Mouse (Mus musculus): ENCODE data around the gene Taf1c. TPM values are rescaled to one million over a fixed set of nuclear protein-coding genes. Genes with fewer than 3 reads are reported as not detected.

Taf1c gene
- polyA plus RNA-seq, 1 experiment from 2014 or later: 2.7 TPM

DNA sequence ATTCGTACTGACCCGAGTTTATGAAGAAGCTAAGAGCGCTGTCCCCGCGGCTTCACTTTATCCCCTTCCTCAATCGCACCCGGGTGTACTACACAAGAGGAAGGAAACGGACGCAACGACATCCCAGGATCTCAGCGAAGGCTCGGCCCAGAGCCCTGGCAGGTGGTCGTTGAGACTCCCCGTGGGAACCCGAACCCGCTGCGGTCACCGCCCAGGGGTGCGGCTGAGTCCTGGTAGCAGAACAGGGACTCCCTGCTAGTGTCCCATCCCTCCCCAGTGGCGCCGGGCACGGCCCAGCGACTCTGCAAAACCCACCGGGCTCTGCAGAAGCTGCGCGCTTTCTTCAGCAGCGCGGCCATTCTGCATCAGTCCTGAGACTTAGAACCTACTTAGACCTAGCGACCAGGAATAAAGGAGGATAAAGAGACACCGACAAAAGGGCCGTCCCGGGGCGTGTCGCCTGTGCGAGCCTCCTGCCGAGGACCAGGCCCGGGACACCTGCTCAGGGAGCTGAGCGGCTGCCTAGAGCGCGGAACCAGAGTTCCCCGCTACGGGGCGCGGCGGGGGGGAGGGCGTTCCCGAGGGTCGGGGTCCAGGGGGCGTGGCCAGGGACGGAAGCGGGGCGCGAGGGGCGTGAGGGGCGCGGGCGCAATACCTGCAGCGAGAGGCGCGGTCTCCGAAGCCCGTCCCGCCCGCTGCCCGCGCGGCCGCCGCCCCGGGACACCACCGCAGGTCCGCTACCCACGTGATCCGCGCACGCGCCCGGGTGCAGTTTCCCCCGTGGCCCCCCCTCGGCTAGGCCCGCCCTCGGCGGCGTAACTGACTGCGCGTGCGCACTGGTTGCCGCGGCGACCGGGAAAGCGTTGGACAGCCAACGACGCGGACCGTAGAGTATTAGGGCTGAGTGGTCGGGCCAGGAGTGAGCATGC, 30.3 kb downstream of the Taf1c start, which contains the start of the genes Hsdl1 and Dnaaf1:
TSS of gene Hsdl1 (minus strand) at position 747 of the 929 bp plus-strand sequence.
TSS of gene Dnaaf1 (plus strand) at position 799 of the 929 bp plus-strand sequence.
- ATAC-seq (peak; percentile 94), DNase-seq (peak; percentile 98)
- H3K36me3 ChIP-seq (replicated peaks; ENCODE audit: insufficient read depth, low read length): no peaks in the 10 kb centered on the region
- H3K4me1 ChIP-seq (ENCODE audit: insufficient read depth): peaks cover 15% of the 10 kb centered on the region
- H3K4me2 ChIP-seq (ENCODE audit: low read depth, low read length): peak within 1 kb of the TSS; percentile 98
- H3K27me3 ChIP-seq (ENCODE audit: insufficient read depth, low read length): no peaks in the 10 kb centered on the region
- peak within 1 kb of the TSS; percentile 84 for H3K4me3 ChIP-seq (ENCODE audit: low read depth, low read length)
- no peaks in the 10 kb centered on the region for H3K9me3 ChIP-seq (ENCODE audit: low read length)
- under 1% methylated on average over 62 of the region's 97 CpGs for WGBS (ENCODE audit: insufficient replicate concordance)
- TF ChIP-seq EP300 (IDR thresholded peaks at IDR 0.05; ENCODE audit: low read depth) (no peak), CTCF (IDR thresholded peaks at IDR 0.05; ENCODE audit: low read depth) (peak; percentile 37; the same call in 1 of the 2 replicates)
- H3K9ac ChIP-seq (replicated peaks): peak within 1 kb of the TSS; percentile 82
- H3K27ac ChIP-seq (ENCODE audit: low read depth): peak within 1 kb of the TSS; percentile 80

DNA sequence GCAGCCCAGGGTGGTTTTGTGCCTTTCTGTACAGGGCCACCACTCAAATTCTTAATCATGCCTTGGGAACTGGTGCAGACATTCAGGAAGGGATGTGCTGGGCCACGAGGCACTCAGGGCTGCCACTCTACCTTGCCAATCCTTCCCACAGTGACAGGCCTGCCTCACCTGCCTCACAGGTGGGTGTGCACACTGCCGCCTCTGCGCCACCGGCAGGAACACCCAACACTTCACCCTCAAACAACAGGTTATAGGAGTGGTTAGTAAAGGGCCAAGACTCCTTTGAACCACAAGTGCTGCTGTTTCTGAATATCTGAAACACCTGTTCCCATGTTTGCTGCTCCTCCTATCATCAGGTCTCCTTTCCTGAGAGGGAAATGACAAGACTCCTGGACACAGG, 32.6 kb downstream of the Taf1c start:
- DNase-seq (no peak), ATAC-seq (no peak)
- Histone ChIP-seq H3K36me3 (replicated peaks; ENCODE audit: insufficient read depth, low read length) (peaks cover 6% of the 10 kb centered on the region; the same call in 1 of the 2 replicates), H3K27ac (ENCODE audit: low read depth) (no peak overlapping the region), H3K9me3 (ENCODE audit: low read length) (no peaks in the 10 kb centered on the region), H3K4me3 (ENCODE audit: low read depth, low read length) (no peak overlapping the region), H3K9ac (replicated peaks) (no peak overlapping the region), H3K4me2 (ENCODE audit: low read depth, low read length) (no peak overlapping the region), H3K4me1 (ENCODE audit: insufficient read depth) (peaks cover 15% of the 10 kb centered on the region), H3K27me3 (ENCODE audit: insufficient read depth, low read length) (no peaks in the 10 kb centered on the region)
- TF ChIP-seq CTCF (IDR thresholded peaks at IDR 0.05; ENCODE audit: low read depth): no peak
- 75% methylated on average over 4 of the region's 4 CpGs for WGBS (ENCODE audit: insufficient replicate concordance)

DNA sequence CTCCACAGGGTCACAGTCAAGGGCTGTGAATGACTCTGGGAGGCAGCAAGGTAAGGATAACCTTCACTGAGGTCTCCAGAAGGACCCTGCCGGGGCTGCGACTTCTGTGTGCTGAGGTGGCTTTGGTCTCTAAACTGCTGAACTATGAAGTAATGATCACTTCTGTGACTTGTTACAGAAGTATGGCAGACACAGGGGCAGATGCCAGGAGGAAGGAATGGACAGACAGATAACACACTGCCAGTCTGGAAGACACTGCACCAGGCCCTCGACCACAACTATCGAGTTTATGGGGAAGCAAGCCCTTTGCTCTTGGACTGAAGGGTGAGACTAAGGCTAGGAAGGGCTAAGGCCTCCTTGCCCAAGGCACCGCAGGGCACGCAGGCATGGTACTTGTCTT, 33.9 kb downstream of the Taf1c start:
- TF ChIP-seq EP300 (IDR thresholded peaks at IDR 0.05; ENCODE audit: low read depth) (no peak), CTCF (IDR thresholded peaks at IDR 0.05; ENCODE audit: low read depth) (no peak)
- WGBS (ENCODE audit: insufficient replicate concordance): 50% methylated on average over 6 of the region's 6 CpGs
- H3K36me3 ChIP-seq (replicated peaks; ENCODE audit: insufficient read depth, low read length): peaks cover 9% of the 10 kb centered on the region
- H3K4me1 ChIP-seq (ENCODE audit: insufficient read depth): peaks cover 15% of the 10 kb centered on the region
- no peak for DNase-seq
- H3K4me3 ChIP-seq (ENCODE audit: low read depth, low read length): no peak overlapping the region
- no peak overlapping the region for H3K4me2 ChIP-seq (ENCODE audit: low read depth, low read length)
- no peaks in the 10 kb centered on the region for H3K9me3 ChIP-seq (ENCODE audit: low read length)
- no peaks in the 10 kb centered on the region for H3K27me3 ChIP-seq (ENCODE audit: insufficient read depth, low read length)
- H3K27ac ChIP-seq (ENCODE audit: low read depth): no peak overlapping the region
- H3K9ac ChIP-seq (replicated peaks): no peak overlapping the region
- no peak for ATAC-seq

DNA sequence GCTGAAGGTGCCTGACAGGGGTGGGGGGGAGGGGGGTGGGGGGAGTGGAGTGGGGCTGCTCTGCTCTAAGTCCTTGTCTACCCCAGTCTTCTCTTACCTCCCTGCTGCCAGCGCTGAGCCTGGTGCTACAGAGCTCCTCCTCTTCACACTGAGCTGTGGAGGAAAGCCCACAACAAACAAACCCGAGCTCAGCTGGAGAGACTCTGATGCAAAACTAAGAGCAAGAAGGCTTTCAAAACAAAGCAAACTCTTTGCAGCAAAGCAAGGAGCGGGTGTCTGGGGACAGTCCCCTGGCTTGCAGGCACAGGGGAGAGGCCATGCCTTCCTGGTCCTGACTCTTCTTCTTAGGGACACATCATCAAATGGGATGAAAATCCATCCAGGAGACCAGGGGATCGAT, 35.1 kb downstream of the Taf1c start:
- Histone ChIP-seq H3K9me3 (ENCODE audit: low read length) (no peaks in the 10 kb centered on the region), H3K27me3 (ENCODE audit: insufficient read depth, low read length) (no peaks in the 10 kb centered on the region), H3K4me1 (ENCODE audit: insufficient read depth) (peaks cover 7% of the 10 kb centered on the region; the same call in 1 of the 2 replicates), H3K4me2 (ENCODE audit: low read depth, low read length) (no peak overlapping the region), H3K9ac (replicated peaks) (no peak overlapping the region), H3K36me3 (replicated peaks; ENCODE audit: insufficient read depth, low read length) (peaks cover 20% of the 10 kb centered on the region), H3K4me3 (ENCODE audit: low read depth, low read length) (no peak overlapping the region), H3K27ac (ENCODE audit: low read depth) (no peak overlapping the region)
- DNase-seq: no peak
- WGBS (ENCODE audit: insufficient replicate concordance): 49% methylated on average over 4 of the region's 4 CpGs
- no peak for ATAC-seq
- no peak for TF ChIP-seq CTCF (IDR thresholded peaks at IDR 0.05; ENCODE audit: low read depth)
- no peak for TF ChIP-seq EP300 (IDR thresholded peaks at IDR 0.05; ENCODE audit: low read depth)

DNA sequence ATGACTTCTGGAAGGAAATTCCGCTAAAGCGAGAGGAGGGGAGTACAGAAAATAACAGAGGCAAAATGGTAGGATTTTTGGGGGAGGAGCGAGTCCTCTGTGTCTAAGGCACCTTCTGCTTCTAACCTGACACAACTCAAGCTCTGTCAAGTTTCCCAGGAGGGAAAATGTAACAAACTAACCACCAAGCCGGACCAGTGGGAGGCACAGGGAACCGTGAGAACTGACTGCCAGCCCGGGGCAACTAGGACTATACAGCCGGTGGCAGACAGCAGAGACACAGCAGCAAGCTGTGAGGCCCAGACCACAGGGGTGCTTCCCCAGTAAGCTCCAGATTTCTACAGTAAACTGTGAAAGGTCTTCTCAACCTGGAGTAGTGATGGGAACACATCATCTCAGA, 36.1 kb downstream of the Taf1c start:
- Histone ChIP-seq H3K27me3 (ENCODE audit: insufficient read depth, low read length) (no peaks in the 10 kb centered on the region), H3K9ac (replicated peaks) (no peak overlapping the region), H3K9me3 (ENCODE audit: low read length) (no peaks in the 10 kb centered on the region), H3K4me1 (ENCODE audit: insufficient read depth) (peaks cover under 1% of the 10 kb centered on the region; the same call in 1 of the 2 replicates), H3K4me3 (ENCODE audit: low read depth, low read length) (no peak overlapping the region), H3K36me3 (replicated peaks; ENCODE audit: insufficient read depth, low read length) (peaks cover 24% of the 10 kb centered on the region), H3K27ac (ENCODE audit: low read depth) (no peak overlapping the region), H3K4me2 (ENCODE audit: low read depth, low read length) (no peak overlapping the region)
- ATAC-seq (no peak), DNase-seq (no peak)
- TF ChIP-seq CTCF (IDR thresholded peaks at IDR 0.05; ENCODE audit: low read depth): no peak
- no peak for TF ChIP-seq EP300 (IDR thresholded peaks at IDR 0.05; ENCODE audit: low read depth)
- 77% methylated on average over 7 of the region's 7 CpGs for WGBS (ENCODE audit: insufficient replicate concordance)

DNA sequence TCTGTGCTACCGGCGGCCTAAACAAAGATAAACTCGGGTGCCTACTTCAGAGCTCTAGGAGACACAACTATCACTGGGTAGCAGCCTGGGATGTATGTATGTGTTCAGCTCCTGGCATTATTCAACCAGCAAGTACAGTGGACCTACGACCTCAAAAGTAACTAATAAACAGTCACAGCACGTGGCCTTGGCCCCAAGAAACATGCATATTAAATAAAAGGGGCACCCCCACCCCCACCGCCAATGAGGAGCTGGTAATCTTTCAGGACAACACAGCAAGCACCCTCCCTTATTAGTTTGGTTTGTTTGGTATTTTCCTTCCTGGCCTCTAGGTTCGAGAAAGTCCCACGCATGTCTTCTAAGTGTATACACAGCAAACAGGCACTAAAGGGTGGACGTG, 36.8 kb downstream of the Taf1c start:
- H3K4me2 ChIP-seq (ENCODE audit: low read depth, low read length): no peak overlapping the region

More for the DNA sequence above, 36.8 kb downstream of the Taf1c start:
- DNase-seq (no peak), ATAC-seq (no peak)
- Histone ChIP-seq H3K36me3 (replicated peaks; ENCODE audit: insufficient read depth, low read length) (peaks cover 28% of the 10 kb centered on the region), H3K4me1 (ENCODE audit: insufficient read depth) (no peaks in the 10 kb centered on the region), H3K27ac (ENCODE audit: low read depth) (no peak overlapping the region), H3K27me3 (ENCODE audit: insufficient read depth, low read length) (no peaks in the 10 kb centered on the region), H3K4me3 (ENCODE audit: low read depth, low read length) (no peak overlapping the region), H3K9ac (replicated peaks) (no peak overlapping the region), H3K9me3 (ENCODE audit: low read length) (no peaks in the 10 kb centered on the region)
- WGBS (ENCODE audit: insufficient replicate concordance): 81% methylated on average over 9 of the region's 9 CpGs
- TF ChIP-seq CTCF (IDR thresholded peaks at IDR 0.05; ENCODE audit: low read depth) (no peak), EP300 (IDR thresholded peaks at IDR 0.05; ENCODE audit: low read depth) (no peak)

Measured in liver, postnatal 0 days (tissue).